Comparison of ENCODE assay signal across 17 mouse cellular contexts in the genomic region with DNA sequence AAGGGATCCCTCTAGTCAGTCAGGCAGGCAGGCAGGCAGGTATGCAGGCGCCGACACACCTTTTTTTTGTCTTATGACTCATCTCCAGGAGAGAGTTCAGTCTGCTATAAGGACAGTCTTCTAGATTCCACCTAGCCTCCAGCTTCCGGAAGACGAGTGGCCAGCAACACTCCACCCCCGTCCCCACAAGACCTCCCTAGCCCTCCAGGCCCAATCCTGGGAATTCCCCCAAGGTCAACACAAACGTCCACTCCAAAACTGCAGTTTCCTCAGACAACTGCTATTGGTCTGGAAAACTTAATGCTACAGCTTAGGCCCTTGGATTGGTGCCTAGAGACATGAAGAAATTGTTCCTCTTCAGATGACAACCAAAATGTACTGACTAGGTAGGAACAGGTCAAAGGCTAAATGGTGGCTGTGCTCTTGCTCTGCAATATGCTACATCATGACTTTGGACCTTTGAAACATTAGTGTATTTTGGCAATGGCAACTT.
DNase-seq lines count a peak whose midpoint lies in the region; ATAC-seq and TF ChIP-seq lines count a peak whose summit lies in the region.
"Had no signal": no experiment of that assay in that cellular context is flagged by ENCODE, and none has a peak within 500 bp of the region (broad histone marks: within the 10 kb centered on the region; RNA-seq: fewer than 3 reads in every experiment).

No protein-coding gene starts in this region.

- intact Hi-C loops in heart, postnatal 25 days (cut with DNase I) = no loop called here

- WGBS in lung, embryonic 16.5 days = 56% methylated on average over 6 of the region's 6 CpGs
- WGBS in lung, adult 2 months = 57% methylated on average over 6 of the region's 6 CpGs
- 70% methylated on average over 6 of the region's 6 CpGs for WGBS in liver, embryonic 16.5 days (ENCODE audit: insufficient replicate concordance)
- WGBS in forebrain, embryonic 16.5 days = 89% methylated on average over 6 of the region's 6 CpGs

- DNase-seq in heart, postnatal 4 days = peak; percentile 24
- DNase-seq in heart, postnatal 25 days (ENCODE audit: low spot score) = no peak
- DNase-seq in lung, adult 2 months = no peak
- DNase-seq in B cell, adult 2 months = no peak
- DNase-seq: cerebellum, adult 9-11 months; kidney, postnatal 25 days; lung, embryonic 14.5 days; thymus, postnatal 4 days had no signal

- no peaks in the 10 kb centered on the region for H3K9me3 ChIP-seq in lung, embryonic 16.5 days (ENCODE audit: control insufficient read depth, low read length)
- no peaks in the 10 kb centered on the region for H3K9me3 ChIP-seq in liver, embryonic 16.5 days (replicated peaks; ENCODE audit: control insufficient read depth, low read length)
- H3K9me3 ChIP-seq in forebrain, embryonic 16.5 days (ENCODE audit: control insufficient read depth, low read length) = no peaks in the 10 kb centered on the region
- H3K9me3 ChIP-seq: forebrain, embryonic 13.5 days; hindbrain, embryonic 10.5 days; limb, embryonic 10.5 days; midbrain, embryonic 10.5 days; neural tube, embryonic 12.5 days had no signal

- H3K27me3 ChIP-seq in lung, embryonic 16.5 days (ENCODE audit: control insufficient read depth, insufficient read depth, low read depth, low read length) = no peaks in the 10 kb centered on the region
- no peaks in the 10 kb centered on the region for H3K27me3 ChIP-seq in liver, embryonic 16.5 days (ENCODE audit: control insufficient read depth, insufficient read depth, low read depth, low read length)
- H3K27me3 ChIP-seq in forebrain, embryonic 16.5 days (replicated peaks; ENCODE audit: control insufficient read depth, insufficient read depth, low read length) = no peaks in the 10 kb centered on the region
- H3K27me3 ChIP-seq: forebrain, embryonic 13.5 days; neural tube, embryonic 12.5 days had no signal

- no peak for TF ChIP-seq CTCF in lung, adult 2 months (IDR thresholded peaks at IDR 0.05; ENCODE audit: insufficient read depth, low read length)

- no peak overlapping the region for H3K9ac ChIP-seq in lung, embryonic 16.5 days (ENCODE audit: low read length)
- no peak overlapping the region for H3K9ac ChIP-seq in liver, embryonic 16.5 days (ENCODE audit: low read depth, low read length)
- H3K9ac ChIP-seq in forebrain, embryonic 16.5 days (replicated peaks; ENCODE audit: low read depth, low read length) = no peak overlapping the region
- H3K9ac ChIP-seq: forebrain, embryonic 13.5 days; lung, embryonic 14.5 days; neural tube, embryonic 12.5 days had no signal

- H3K4me1 ChIP-seq in lung, embryonic 16.5 days (replicated peaks; ENCODE audit: control insufficient read depth, insufficient read depth, low read length) = peaks cover 11% of the 10 kb centered on the region; the same call in 1 of the 2 replicates
- no peaks in the 10 kb centered on the region for H3K4me1 ChIP-seq in lung, adult 2 months (ENCODE audit: control insufficient read depth, insufficient read depth, low read length)
- H3K4me1 ChIP-seq in liver, embryonic 16.5 days (ENCODE audit: control insufficient read depth, low read depth, low read length) = peaks cover 8% of the 10 kb centered on the region
- no peaks in the 10 kb centered on the region for H3K4me1 ChIP-seq in forebrain, embryonic 16.5 days (replicated peaks; ENCODE audit: control insufficient read depth, insufficient read depth, low read length)
- H3K4me1 ChIP-seq: forebrain, embryonic 13.5 days; hindbrain, embryonic 10.5 days; limb, embryonic 10.5 days; midbrain, embryonic 10.5 days; neural tube, embryonic 12.5 days had no signal

- 0 out of 2 replicates have a peak overlapping the region, but pooled peaks have one; percentile 24 for H3K27ac ChIP-seq in lung, embryonic 16.5 days (ENCODE audit: low read length)
- peak overlapping the region; percentile 42 for H3K27ac ChIP-seq in liver, embryonic 16.5 days (ENCODE audit: low read length)
- no peak overlapping the region for H3K27ac ChIP-seq in forebrain, embryonic 16.5 days (ENCODE audit: low read length)
- H3K27ac ChIP-seq: forebrain, embryonic 13.5 days; hindbrain, embryonic 10.5 days; left cerebral cortex, adult 2 months; limb, embryonic 10.5 days; midbrain, embryonic 10.5 days; neural tube, embryonic 12.5 days had no signal

- no peaks in the 10 kb centered on the region for H3K36me3 ChIP-seq in lung, embryonic 16.5 days (ENCODE audit: control insufficient read depth, insufficient read depth, low read length)
- no peaks in the 10 kb centered on the region for H3K36me3 ChIP-seq in liver, embryonic 16.5 days (ENCODE audit: control insufficient read depth, insufficient read depth)
- no peaks in the 10 kb centered on the region for H3K36me3 ChIP-seq in forebrain, embryonic 16.5 days (ENCODE audit: control insufficient read depth, insufficient read depth)
- H3K36me3 ChIP-seq: hindbrain, embryonic 10.5 days; limb, embryonic 10.5 days; midbrain, embryonic 10.5 days; neural tube, embryonic 12.5 days had no signal

- no peak for TF ChIP-seq POLR2A in lung, adult 2 months (IDR thresholded peaks at IDR 0.05; ENCODE audit: borderline replicate concordance, extremely low read depth, low read depth, low read length)

- no peak for ATAC-seq in lung, embryonic 16.5 days (ENCODE audit: low read depth)
- peak; percentile 78 for ATAC-seq in liver, embryonic 16.5 days (ENCODE audit: low read depth)
- ATAC-seq in forebrain, embryonic 16.5 days = no peak
- ATAC-seq: forebrain, embryonic 13.5 days had no signal

- H3K4me3 ChIP-seq in lung, embryonic 16.5 days (ENCODE audit: low read length) = no peak overlapping the region
- H3K4me3 ChIP-seq in lung, adult 2 months (replicated peaks; ENCODE audit: extremely low read depth, low read depth, low read length) = no peak overlapping the region
- H3K4me3 ChIP-seq in liver, embryonic 16.5 days (ENCODE audit: low read depth, low read length) = no peak overlapping the region
- H3K4me3 ChIP-seq in forebrain, embryonic 16.5 days (replicated peaks; ENCODE audit: low read length) = no peak overlapping the region
- H3K4me3 ChIP-seq: forebrain, embryonic 13.5 days; hindbrain, embryonic 10.5 days; left cerebral cortex, adult 2 months; limb, embryonic 10.5 days; midbrain, embryonic 10.5 days; neural tube, embryonic 12.5 days had no signal

- H3K4me2 ChIP-seq in lung, embryonic 16.5 days (ENCODE audit: low read depth, low read length) = no peak overlapping the region
- H3K4me2 ChIP-seq in liver, embryonic 16.5 days (ENCODE audit: low read depth, low read length) = no peak overlapping the region
- no peak overlapping the region for H3K4me2 ChIP-seq in forebrain, embryonic 16.5 days (ENCODE audit: low read length)
- H3K4me2 ChIP-seq: forebrain, embryonic 13.5 days; lung, embryonic 14.5 days; neural tube, embryonic 12.5 days had no signal
